Mouse (Mus musculus): ENCODE results near the gene Plpp3. TPM values are rescaled to one million over a fixed set of nuclear protein-coding genes. Genes with fewer than 3 reads are reported as not detected.

Plpp3 gene
- polyA plus RNA-seq, 1 experiment from 2014 or later, result 46.0 TPM

- no peak for ATAC-seq
- Histone ChIP-seq H3K9ac (ENCODE audit: low read depth, low read length) (no peak overlapping the region), H3K27me3 (replicated peaks; ENCODE audit: control insufficient read depth, insufficient read depth, low read length) (no peaks in the 10 kb centered on the region), H3K36me3 (ENCODE audit: control insufficient read depth, insufficient read depth, low read length) (no peaks in the 10 kb centered on the region; the same call in 1 of the 2 replicates), H3K4me3 (ENCODE audit: low read length) (no peak overlapping the region), H3K4me2 (ENCODE audit: low read depth, low read length) (no peak overlapping the region), H3K9me3 (ENCODE audit: control insufficient read depth, low read length) (no peaks in the 10 kb centered on the region), H3K27ac (ENCODE audit: low read length) (no peak overlapping the region), H3K4me1 (ENCODE audit: control insufficient read depth, insufficient read depth, low read length) (peaks cover 24% of the 10 kb centered on the region)
- WGBS, result 92% methylated on average over 13 of the region's 13 CpGs
Observed at GRCm38 (mm10) chr4:105219316-105219715, 62.2 kb downstream of the Plpp3 start.

DNA sequence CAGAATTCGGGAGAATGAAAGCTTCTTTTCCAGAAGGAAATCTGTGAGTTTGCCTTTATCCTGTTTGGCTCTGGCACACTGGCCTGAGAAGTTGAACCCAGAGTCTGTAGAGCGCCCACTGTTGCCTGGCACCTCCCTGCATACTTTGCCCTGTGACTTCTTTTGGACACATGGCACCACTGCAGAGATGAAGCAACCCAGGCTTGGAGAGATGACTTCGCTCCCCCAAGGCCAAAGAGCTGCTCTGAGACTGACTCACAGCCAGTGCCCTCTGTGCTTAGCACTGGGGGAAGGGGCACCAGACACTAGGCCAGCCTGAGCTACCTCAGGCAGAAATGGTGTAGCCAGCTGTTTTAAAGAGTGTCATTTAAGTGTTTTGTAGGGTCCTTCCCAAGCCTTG lies 63.7 kb downstream of the Plpp3 start:
- H3K27me3 ChIP-seq (replicated peaks; ENCODE audit: control insufficient read depth, insufficient read depth, low read length), result no peaks in the 10 kb centered on the region
- peaks cover 14% of the 10 kb centered on the region for H3K4me1 ChIP-seq (ENCODE audit: control insufficient read depth, insufficient read depth, low read length)
- H3K27ac ChIP-seq (ENCODE audit: low read length), result no peak overlapping the region
- no peak overlapping the region for H3K4me2 ChIP-seq (ENCODE audit: low read depth, low read length)
- H3K9me3 ChIP-seq (ENCODE audit: control insufficient read depth, low read length), result no peaks in the 10 kb centered on the region
- H3K9ac ChIP-seq (ENCODE audit: low read depth, low read length), result peak overlapping the region; percentile 22; the same call in 1 of the 2 replicates
- no peak for ATAC-seq
- no peak overlapping the region for H3K4me3 ChIP-seq (ENCODE audit: low read length)
- H3K36me3 ChIP-seq (ENCODE audit: control insufficient read depth, insufficient read depth, low read length), result no peaks in the 10 kb centered on the region; the same call in 1 of the 2 replicates
- WGBS, result 93% methylated on average over 3 of the region's 3 CpGs

DNA sequence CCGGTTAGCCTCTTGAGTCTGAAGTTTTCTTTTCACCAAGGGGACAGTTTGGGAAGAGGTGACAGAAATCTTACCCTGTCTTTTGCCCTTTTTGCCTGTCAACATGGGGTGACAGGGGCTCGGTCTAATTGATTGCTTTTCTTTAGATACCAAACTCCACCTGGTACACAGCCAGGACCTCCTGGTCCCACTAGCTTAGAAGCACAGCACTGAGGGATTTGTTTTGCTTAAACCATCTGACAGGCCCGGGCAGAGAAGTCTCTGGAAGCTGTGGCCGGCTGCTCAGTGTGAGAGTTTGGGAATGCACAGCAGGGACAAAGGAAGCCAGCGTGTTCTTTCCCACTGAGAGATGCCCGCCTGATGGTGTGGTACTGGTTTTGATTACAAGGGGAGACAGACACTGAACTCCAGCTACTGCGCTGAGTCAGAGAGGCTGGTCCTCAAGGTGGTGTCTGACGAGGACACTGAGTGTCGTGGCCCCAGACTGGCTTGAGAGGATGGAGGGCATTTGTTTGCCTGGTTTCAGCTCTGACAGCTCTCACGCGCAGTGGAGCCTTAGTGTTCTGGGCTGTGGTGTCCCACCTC lies 64.2 kb downstream of the Plpp3 start:
- peak overlapping the region; percentile 22; the same call in 1 of the 2 replicates for H3K9ac ChIP-seq (ENCODE audit: low read depth, low read length)
- no peak overlapping the region for H3K4me3 ChIP-seq (ENCODE audit: low read length)
- no peak overlapping the region for H3K4me2 ChIP-seq (ENCODE audit: low read depth, low read length)
- WGBS, result 73% methylated on average over 11 of the region's 11 CpGs
- no peak for ATAC-seq
- no peak overlapping the region for H3K27ac ChIP-seq (ENCODE audit: low read length)
- H3K9me3 ChIP-seq (ENCODE audit: control insufficient read depth, low read length), result no peaks in the 10 kb centered on the region
- H3K27me3 ChIP-seq (replicated peaks; ENCODE audit: control insufficient read depth, insufficient read depth, low read length), result no peaks in the 10 kb centered on the region
- H3K36me3 ChIP-seq (ENCODE audit: control insufficient read depth, insufficient read depth, low read length), result no peaks in the 10 kb centered on the region; the same call in 1 of the 2 replicates
- H3K4me1 ChIP-seq (ENCODE audit: control insufficient read depth, insufficient read depth, low read length), result peaks cover 14% of the 10 kb centered on the region

GRCm38 (mm10) chr4:105223101-105223924 lies 66.2 kb downstream of the Plpp3 start:
- Histone ChIP-seq H3K4me1 (ENCODE audit: control insufficient read depth, insufficient read depth, low read length) (peaks cover 14% of the 10 kb centered on the region), H3K36me3 (ENCODE audit: control insufficient read depth, insufficient read depth, low read length) (peaks cover 10% of the 10 kb centered on the region; the same call in 1 of the 2 replicates), H3K9me3 (ENCODE audit: control insufficient read depth, low read length) (no peaks in the 10 kb centered on the region), H3K4me2 (ENCODE audit: low read depth, low read length) (no peak overlapping the region), H3K9ac (ENCODE audit: low read depth, low read length) (no peak overlapping the region), H3K4me3 (ENCODE audit: low read length) (no peak overlapping the region), H3K27ac (ENCODE audit: low read length) (peak overlapping the region; percentile 29), H3K27me3 (replicated peaks; ENCODE audit: control insufficient read depth, insufficient read depth, low read length) (no peaks in the 10 kb centered on the region)
- 64% methylated on average over 5 of the region's 5 CpGs for WGBS
- ATAC-seq, result peak; percentile 39

- WGBS, result 16% methylated on average over 4 of the region's 4 CpGs
- peak; percentile 61 for ATAC-seq
- H3K27ac ChIP-seq (ENCODE audit: low read length), result peak overlapping the region; percentile 29
Observed at GRCm38 (mm10) chr4:105223925-105224300, 66.8 kb downstream of the Plpp3 start.

DNA sequence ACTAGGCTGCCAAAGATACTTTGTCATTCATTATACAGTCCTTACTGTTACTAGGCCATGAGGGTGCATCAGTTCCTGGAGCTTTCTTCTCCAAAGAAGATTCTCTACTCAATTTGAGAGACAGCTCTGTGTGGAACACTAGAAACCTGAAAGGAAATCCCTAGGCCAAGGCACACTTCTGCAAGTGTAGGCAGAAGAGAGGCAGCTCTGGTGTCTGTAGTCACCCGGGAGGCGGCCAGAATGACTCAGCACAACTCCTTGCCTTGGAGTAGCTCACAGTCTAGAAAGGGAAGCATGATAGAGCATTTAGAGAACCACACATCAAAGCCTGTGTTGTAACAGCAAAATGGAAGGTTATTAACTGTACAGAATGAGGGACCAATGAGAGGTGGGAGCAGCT lies 68.4 kb downstream of the Plpp3 start:
- H3K9me3 ChIP-seq (ENCODE audit: control insufficient read depth, low read length), result no peaks in the 10 kb centered on the region
- no peaks in the 10 kb centered on the region for H3K27me3 ChIP-seq (replicated peaks; ENCODE audit: control insufficient read depth, insufficient read depth, low read length)
- ATAC-seq, result no peak
- WGBS, result 69% methylated on average over 2 of the region's 2 CpGs
- H3K27ac ChIP-seq (ENCODE audit: low read length), result no peak overlapping the region
- H3K4me1 ChIP-seq (ENCODE audit: control insufficient read depth, insufficient read depth, low read length), result peaks cover 14% of the 10 kb centered on the region
- no peak overlapping the region for H3K9ac ChIP-seq (ENCODE audit: low read depth, low read length)
- H3K4me2 ChIP-seq (ENCODE audit: low read depth, low read length), result no peak overlapping the region
- no peak overlapping the region for H3K4me3 ChIP-seq (ENCODE audit: low read length)
- peaks cover 20% of the 10 kb centered on the region; the same call in 1 of the 2 replicates for H3K36me3 ChIP-seq (ENCODE audit: control insufficient read depth, insufficient read depth, low read length)

More at GRCm38 (mm10) chr4:105223925-105224300, 66.8 kb downstream of the Plpp3 start:
- Histone ChIP-seq H3K9me3 (ENCODE audit: control insufficient read depth, low read length) (no peaks in the 10 kb centered on the region), H3K9ac (ENCODE audit: low read depth, low read length) (no peak overlapping the region), H3K4me1 (ENCODE audit: control insufficient read depth, insufficient read depth, low read length) (peaks cover 14% of the 10 kb centered on the region), H3K36me3 (ENCODE audit: control insufficient read depth, insufficient read depth, low read length) (peaks cover 15% of the 10 kb centered on the region; the same call in 1 of the 2 replicates), H3K4me2 (ENCODE audit: low read depth, low read length) (no peak overlapping the region), H3K27me3 (replicated peaks; ENCODE audit: control insufficient read depth, insufficient read depth, low read length) (no peaks in the 10 kb centered on the region), H3K4me3 (ENCODE audit: low read length) (no peak overlapping the region)

DNA sequence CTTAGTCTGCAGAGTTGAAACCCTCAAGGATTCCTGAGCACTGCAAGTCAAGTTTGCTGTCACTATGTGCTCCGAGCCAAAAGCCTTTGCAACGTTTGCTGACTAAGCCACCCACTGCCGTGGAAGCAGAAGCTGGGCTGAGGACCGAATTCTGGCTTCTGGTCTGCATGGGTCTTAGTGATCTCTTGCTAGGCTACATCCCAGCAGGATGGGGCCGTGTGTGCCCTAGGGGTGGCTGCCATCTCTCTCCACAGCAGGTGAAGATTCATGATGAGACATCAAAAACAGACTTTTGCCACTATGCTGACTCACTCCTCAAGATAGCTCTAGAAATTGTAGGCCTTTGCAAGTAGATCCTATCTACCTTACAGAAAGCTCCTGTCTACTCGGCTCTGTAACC lies 69.2 kb downstream of the Plpp3 start:
- Histone ChIP-seq H3K4me1 (ENCODE audit: control insufficient read depth, insufficient read depth, low read length) (peaks cover 14% of the 10 kb centered on the region), H3K9me3 (ENCODE audit: control insufficient read depth, low read length) (no peaks in the 10 kb centered on the region), H3K4me2 (ENCODE audit: low read depth, low read length) (no peak overlapping the region), H3K27me3 (replicated peaks; ENCODE audit: control insufficient read depth, insufficient read depth, low read length) (no peaks in the 10 kb centered on the region), H3K9ac (ENCODE audit: low read depth, low read length) (no peak overlapping the region), H3K27ac (ENCODE audit: low read length) (no peak overlapping the region), H3K4me3 (ENCODE audit: low read length) (no peak overlapping the region), H3K36me3 (ENCODE audit: control insufficient read depth, insufficient read depth, low read length) (peaks cover 20% of the 10 kb centered on the region; the same call in 1 of the 2 replicates)
- ATAC-seq, result no peak
- 78% methylated on average over 6 of the region's 6 CpGs for WGBS

- WGBS, result 86% methylated on average over 8 of the region's 8 CpGs
- Histone ChIP-seq H3K9ac (ENCODE audit: low read depth, low read length) (no peak overlapping the region), H3K27me3 (replicated peaks; ENCODE audit: control insufficient read depth, insufficient read depth, low read length) (no peaks in the 10 kb centered on the region), H3K4me1 (ENCODE audit: control insufficient read depth, insufficient read depth, low read length) (no peaks in the 10 kb centered on the region), H3K27ac (ENCODE audit: low read length) (no peak overlapping the region), H3K4me3 (ENCODE audit: low read length) (no peak overlapping the region), H3K36me3 (ENCODE audit: control insufficient read depth, insufficient read depth, low read length) (peaks cover 25% of the 10 kb centered on the region), H3K9me3 (ENCODE audit: control insufficient read depth, low read length) (no peaks in the 10 kb centered on the region), H3K4me2 (ENCODE audit: low read depth, low read length) (no peak overlapping the region)
- ATAC-seq, result no peak
Observed at GRCm38 (mm10) chr4:105230127-105230526, 73.0 kb downstream of the Plpp3 start.

GRCm38 (mm10) chr4:105240233-105240632 lies 83.1 kb downstream of the Plpp3 start:
- WGBS, result 80% methylated on average over 7 of the region's 7 CpGs
- ATAC-seq, result no peak
- no peak overlapping the region for H3K9ac ChIP-seq (ENCODE audit: low read depth, low read length)
- H3K27ac ChIP-seq (ENCODE audit: low read length), result no peak overlapping the region
- H3K9me3 ChIP-seq (ENCODE audit: control insufficient read depth, low read length), result no peaks in the 10 kb centered on the region
- H3K4me2 ChIP-seq (ENCODE audit: low read depth, low read length), result no peak overlapping the region
- H3K27me3 ChIP-seq (replicated peaks; ENCODE audit: control insufficient read depth, insufficient read depth, low read length), result no peaks in the 10 kb centered on the region
- peaks cover 2% of the 10 kb centered on the region; the same call in 1 of the 2 replicates for H3K4me1 ChIP-seq (ENCODE audit: control insufficient read depth, insufficient read depth, low read length)
- no peaks in the 10 kb centered on the region for H3K36me3 ChIP-seq (ENCODE audit: control insufficient read depth, insufficient read depth, low read length)
- H3K4me3 ChIP-seq (ENCODE audit: low read length), result no peak overlapping the region
